ENCODE assay signal across 9 mouse cellular contexts in genomic region chr3:17848181-17848580, GRCm38 (mm10).
DNase-seq lines count a peak whose midpoint lies in the region; ATAC-seq and TF ChIP-seq lines count a peak whose summit lies in the region.
"Had no signal": no experiment of that assay in that cellular context is flagged by ENCODE, and none has a peak within 500 bp of the region (broad histone marks: within the 10 kb centered on the region; RNA-seq: fewer than 3 reads in every experiment).

No protein-coding gene starts in this region.

- H3K27ac ChIP-seq in limb, embryonic 11.5 days (replicated peaks; ENCODE audit: low read depth, low read length) = no peak overlapping the region
- no peak overlapping the region for H3K27ac ChIP-seq in limb, embryonic 10.5 days
- no peak overlapping the region for H3K27ac ChIP-seq in hindbrain, postnatal 0 days
- H3K27ac ChIP-seq: heart, embryonic 15.5 days had no signal

- no peak for ATAC-seq in limb, embryonic 11.5 days (ENCODE audit: insufficient number of reproducible peaks, low FRiP score, low TSS enrichment, low read depth)
- ATAC-seq in hindbrain, postnatal 0 days = no peak

- TF ChIP-seq CTCF in hindbrain, postnatal 0 days (IDR thresholded peaks at IDR 0.05; ENCODE audit: low read depth) = peak; percentile 75

- no peak overlapping the region for H3K4me3 ChIP-seq in limb, embryonic 11.5 days (ENCODE audit: low read depth, low read length)
- no peak overlapping the region for H3K4me3 ChIP-seq in limb, embryonic 10.5 days
- H3K4me3 ChIP-seq in hindbrain, postnatal 0 days (ENCODE audit: low read length) = no peak overlapping the region
- H3K4me3 ChIP-seq: heart, embryonic 15.5 days had no signal

- no peak overlapping the region for H3K9ac ChIP-seq in limb, embryonic 11.5 days (ENCODE audit: low read length)
- H3K9ac ChIP-seq in hindbrain, postnatal 0 days (replicated peaks; ENCODE audit: low read length) = no peak overlapping the region
- H3K9ac ChIP-seq: heart, embryonic 15.5 days had no signal

- DNase-seq in adrenal gland, postnatal 25 days = peak; percentile 2
- DNase-seq in adrenal gland, adult 2 months = no peak
- peak; percentile 27 for DNase-seq in limb, embryonic 11.5 days (ENCODE audit: low spot score)
- DNase-seq in limb, embryonic 10.5 days (ENCODE audit: low spot score) = no peak
- peak; percentile 61 for DNase-seq in brain, adult 2 months (ENCODE audit: low read depth, low spot score)
- peak; percentile 63 for DNase-seq in hindbrain, postnatal 0 days (ENCODE audit: low spot score)
- no peak for DNase-seq in natural killer cell, adult 2 months (ENCODE audit: low spot score in 2 of 2)
- DNase-seq in gastrocnemius, postnatal 25 days = no peak

- no peaks in the 10 kb centered on the region for H3K9me3 ChIP-seq in limb, embryonic 11.5 days (ENCODE audit: control insufficient read depth, low read length)
- H3K9me3 ChIP-seq in limb, embryonic 10.5 days (replicated peaks) = no peaks in the 10 kb centered on the region
- no peaks in the 10 kb centered on the region for H3K9me3 ChIP-seq in hindbrain, postnatal 0 days (ENCODE audit: low read length)
- H3K9me3 ChIP-seq: heart, embryonic 15.5 days had no signal

- no peaks in the 10 kb centered on the region for H3K36me3 ChIP-seq in limb, embryonic 11.5 days (ENCODE audit: control insufficient read depth, insufficient read depth, low read length)
- H3K36me3 ChIP-seq in limb, embryonic 10.5 days = no peaks in the 10 kb centered on the region
- no peaks in the 10 kb centered on the region for H3K36me3 ChIP-seq in hindbrain, postnatal 0 days (ENCODE audit: insufficient read depth, low read length)
- H3K36me3 ChIP-seq: heart, embryonic 15.5 days had no signal

- no peaks in the 10 kb centered on the region for H3K4me1 ChIP-seq in limb, embryonic 11.5 days (ENCODE audit: control insufficient read depth, insufficient read depth, low read length)
- no peaks in the 10 kb centered on the region for H3K4me1 ChIP-seq in limb, embryonic 10.5 days
- no peaks in the 10 kb centered on the region for H3K4me1 ChIP-seq in hindbrain, postnatal 0 days (ENCODE audit: insufficient read depth, low read length)
- H3K4me1 ChIP-seq: heart, embryonic 15.5 days had no signal

- no peaks in the 10 kb centered on the region for H3K27me3 ChIP-seq in limb, embryonic 11.5 days (ENCODE audit: control insufficient read depth, insufficient read depth, low read length)
- no peaks in the 10 kb centered on the region for H3K27me3 ChIP-seq in limb, embryonic 10.5 days (ENCODE audit: low read depth, poor library complexity, severe bottlenecking)
- no peaks in the 10 kb centered on the region for H3K27me3 ChIP-seq in hindbrain, postnatal 0 days (ENCODE audit: insufficient read depth, low read length)
- H3K27me3 ChIP-seq: heart, embryonic 15.5 days had no signal

- H3K4me2 ChIP-seq in limb, embryonic 11.5 days (ENCODE audit: low read depth, severe bottlenecking) = no peak overlapping the region
- no peak overlapping the region for H3K4me2 ChIP-seq in hindbrain, postnatal 0 days (ENCODE audit: low read depth, low read length)
- H3K4me2 ChIP-seq: heart, embryonic 15.5 days had no signal

Comparison
In these comparisons a context has a peak if more than half of its experiments do, and no peak if none do; other contexts are left out.
1. DNase-seq: peak in adrenal gland, postnatal 25 days (single experiment), limb, embryonic 11.5 days (single experiment), brain, adult 2 months (single experiment) and hindbrain, postnatal 0 days (single experiment); none in adrenal gland, adult 2 months (single experiment), limb, embryonic 10.5 days (single experiment), natural killer cell, adult 2 months (0 of 2) and gastrocnemius, postnatal 25 days (single experiment).